Mouse (Mus musculus) olfactory bulb, adult 2 months (tissue): Measurements from ENCODE around the gene Fancl. TPM values are rescaled to one million over a fixed set of nuclear protein-coding genes. Genes with fewer than 3 reads are reported as not detected.
A peak's percentile ranks its signal among the peaks of the same experiment; 100 is the strongest.

Source experiments
- H3K27ac ChIP-seq: fragments of 200-500 bp; 2 replicates; pipeline ENCODE4 v1.5.1; 2012; ENCODE audit warnings: low read depth, low read length; ENCODE audit not compliant: insufficient read depth
- H3K4me1 ChIP-seq: fragments of 200-500 bp; 2 replicates; pipeline ENCODE4 v1.6.1; 2012; ENCODE audit warnings: low read length; ENCODE audit not compliant: control insufficient read depth, insufficient read depth
- H3K4me3 ChIP-seq: fragments of 200-500 bp; 2 replicates; pipeline ENCODE4 v1.5.1; 2012; ENCODE audit warnings: mild to moderate bottlenecking, low read depth, low read length, moderate library complexity; ENCODE audit not compliant: insufficient read depth
- CTCF ChIP-seq: fragments of 200-500 bp; IDR thresholded peaks from 2 replicates; pipeline ENCODE4 v1.5.1; 2012; ENCODE audit warnings: low read depth, mild to moderate bottlenecking, low read length, moderate library complexity; ENCODE audit not compliant: insufficient read depth
- POLR2A ChIP-seq: fragments of 200-500 bp; IDR thresholded peaks from 2 replicates; pipeline ENCODE4 v1.6.1; 2012; ENCODE audit warnings: mild to moderate bottlenecking, low read depth, low read length, moderate library complexity; ENCODE audit not compliant: insufficient read depth
- WGBS: fragments of 180-500 bp; shearing (Covaris S2); methylation state at CpG from one replicate; pipeline ENCODE4 v1.1.7; 2018; 5-methylcytosine and 5-hydroxymethylcytosine counted together
- polyA plus RNA-seq: library from polyadenylated mRNA; stranded (reverse); fragments of >200 nt; gene quantifications from 2 replicates; pipeline ENCODE4 v1.2.4, GENCODE M21; 2012; ENCODE audit warnings: low replicate concordance; ENCODE audit not compliant: missing spikeins, insufficient read depth, insufficient read length

Gene Fancl
- polyA plus RNA-seq, 1 experiment = not detected

DNA sequence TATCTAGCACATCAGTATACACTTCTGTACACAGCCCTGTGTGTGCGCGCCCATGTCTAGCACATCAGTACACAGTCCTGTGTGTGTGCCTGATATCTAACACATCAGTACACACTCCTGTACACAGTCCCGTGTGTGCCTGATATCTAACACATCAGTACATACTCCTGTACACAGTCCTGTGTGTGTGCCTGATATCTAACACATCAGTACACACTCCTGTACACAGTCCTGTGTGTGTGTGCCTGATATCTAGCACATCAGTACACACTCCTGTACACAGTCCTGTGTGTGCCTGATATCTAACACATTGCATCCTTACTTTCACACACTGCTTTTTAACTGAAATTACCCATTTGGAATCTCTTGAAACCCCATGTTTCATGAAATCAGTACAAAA, 27.0 kb downstream of the Fancl start:
- no peak for TF ChIP-seq CTCF
- TF ChIP-seq POLR2A = no peak
- Histone ChIP-seq H3K27ac (no peak overlapping the region), H3K4me1 (no peaks in the 10 kb centered on the region), H3K4me3 (no peak overlapping the region)
- WGBS = 96% methylated on average over 3 of the region's 3 CpGs

DNA sequence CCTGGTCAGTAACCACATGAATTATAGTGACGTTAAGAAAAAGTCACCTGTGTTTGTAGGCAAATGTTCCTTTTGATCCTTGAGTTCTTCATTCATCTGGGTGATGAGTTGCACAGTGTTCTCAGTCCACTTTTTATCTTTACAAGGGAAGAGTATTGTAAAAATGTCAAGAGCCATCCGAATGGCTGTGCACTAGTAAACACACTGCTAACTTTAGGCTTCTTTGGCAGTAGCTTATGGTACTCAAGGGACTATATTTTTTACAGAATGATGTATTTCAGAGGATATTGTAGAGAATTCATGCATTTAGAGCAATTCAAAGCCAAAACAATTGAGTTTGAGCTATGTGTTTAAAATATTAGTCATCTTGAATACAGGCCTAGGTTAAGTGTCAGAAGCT, 35.5 kb downstream of the Fancl start:
- Histone ChIP-seq H3K4me3 (no peak overlapping the region), H3K4me1 (no peaks in the 10 kb centered on the region), H3K27ac (no peak overlapping the region)
- TF ChIP-seq POLR2A (no peak), CTCF (no peak)
- 95% methylated on average over 2 of the region's 2 CpGs for WGBS

DNA sequence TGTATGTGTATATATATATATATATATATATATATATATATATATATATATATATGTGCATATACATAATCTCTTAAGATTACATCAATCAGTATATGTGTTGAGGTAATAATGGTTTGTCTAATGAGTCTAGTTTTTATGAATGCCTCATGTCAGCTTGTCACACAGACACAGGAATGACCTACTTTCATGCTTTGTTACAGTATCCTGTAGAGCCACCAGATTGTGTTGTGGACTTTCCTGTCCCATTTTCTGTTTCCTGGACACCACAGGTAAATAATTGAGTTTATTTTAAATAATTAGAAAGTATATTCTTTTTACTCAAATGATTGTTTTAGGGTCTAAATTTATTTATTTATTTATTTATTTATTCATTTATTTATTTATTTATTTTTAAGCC, 48.3 kb downstream of the Fancl start:
- peaks cover 4% of the 10 kb centered on the region; the same call in 1 of the 2 replicates for H3K4me1 ChIP-seq

GRCm38 (mm10) chr11:26437818-26438217, 51.9 kb downstream of the Fancl start:
- no peak for TF ChIP-seq POLR2A
- Histone ChIP-seq H3K4me1 (peaks cover 4% of the 10 kb centered on the region; the same call in 1 of the 2 replicates), H3K4me3 (peak overlapping the region; percentile 17), H3K27ac (peak overlapping the region; percentile 94)
- WGBS = 25% methylated on average over 13 of the region's 13 CpGs

More for the DNA sequence above, 48.3 kb downstream of the Fancl start:
- Histone ChIP-seq H3K27ac (no peak overlapping the region), H3K4me3 (no peak overlapping the region)
- no peak for TF ChIP-seq POLR2A

- Histone ChIP-seq H3K27ac (no peak overlapping the region), H3K4me1 (peaks cover 4% of the 10 kb centered on the region; the same call in 1 of the 2 replicates), H3K4me3 (no peak overlapping the region)
- 65% methylated on average over 1 of the region's 1 CpGs for WGBS
- TF ChIP-seq CTCF = no peak
- no peak for TF ChIP-seq POLR2A
These were observed 55.2 kb downstream of the Fancl start for GRCm38 (mm10) chr11:26441121-26441520.

DNA sequence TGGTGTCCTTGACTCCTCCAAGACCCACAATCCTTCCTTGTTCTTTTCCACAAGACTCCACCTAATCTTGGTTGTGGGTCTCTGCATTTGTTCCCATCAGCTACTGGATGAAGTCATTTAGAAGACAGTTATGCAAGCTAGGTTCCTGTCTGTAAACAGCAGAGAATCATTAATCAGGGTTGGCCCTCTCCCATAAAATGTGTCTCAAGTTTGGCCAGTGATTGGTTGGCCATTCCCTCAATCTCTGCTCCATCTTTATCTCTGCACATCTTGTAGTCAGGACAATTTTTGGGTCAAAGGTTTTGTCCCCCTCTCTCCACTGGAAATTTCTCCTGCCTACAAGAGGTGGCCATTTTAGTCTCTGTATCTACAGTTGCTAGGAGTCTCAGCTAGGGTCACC, 58.4 kb downstream of the Fancl start:
- Histone ChIP-seq H3K27ac (no peak overlapping the region), H3K4me3 (no peak overlapping the region), H3K4me1 (no peaks in the 10 kb centered on the region)
- TF ChIP-seq POLR2A = no peak
- no peak for TF ChIP-seq CTCF

- 96% methylated on average over 3 of the region's 3 CpGs for WGBS
- no peak for TF ChIP-seq CTCF
- TF ChIP-seq POLR2A = no peak
These were observed 63.9 kb downstream of the Fancl start for GRCm38 (mm10) chr11:26449789-26450188.

DNA sequence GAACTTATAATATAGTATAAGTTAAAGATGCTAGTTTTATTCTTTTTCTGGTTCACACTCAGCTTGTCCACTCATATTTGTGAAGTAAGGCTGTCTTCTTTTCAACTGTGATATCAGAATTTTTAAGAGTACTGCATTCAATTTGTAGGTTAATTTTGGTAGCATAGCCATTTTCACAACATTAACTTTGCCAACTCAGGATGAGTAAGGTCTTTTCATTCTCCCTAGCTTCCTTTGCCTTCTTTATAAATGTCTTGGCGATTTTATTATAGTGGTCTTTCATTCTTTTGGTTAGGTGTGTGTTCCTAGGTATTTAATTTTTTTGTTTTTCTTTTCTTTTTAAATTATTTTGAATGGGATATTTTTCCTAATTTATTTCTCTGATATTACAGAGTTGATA, 64.7 kb downstream of the Fancl start:
- Histone ChIP-seq H3K4me3 (no peak overlapping the region), H3K4me1 (no peaks in the 10 kb centered on the region), H3K27ac (no peak overlapping the region)
- 100% methylated on average over 1 of the region's 1 CpGs for WGBS
- no peak for TF ChIP-seq POLR2A
- TF ChIP-seq CTCF = no peak

More at GRCm38 (mm10) chr11:26449789-26450188, 63.9 kb downstream of the Fancl start:
- Histone ChIP-seq H3K4me1 (no peaks in the 10 kb centered on the region), H3K4me3 (no peak overlapping the region), H3K27ac (no peak overlapping the region)

DNA sequence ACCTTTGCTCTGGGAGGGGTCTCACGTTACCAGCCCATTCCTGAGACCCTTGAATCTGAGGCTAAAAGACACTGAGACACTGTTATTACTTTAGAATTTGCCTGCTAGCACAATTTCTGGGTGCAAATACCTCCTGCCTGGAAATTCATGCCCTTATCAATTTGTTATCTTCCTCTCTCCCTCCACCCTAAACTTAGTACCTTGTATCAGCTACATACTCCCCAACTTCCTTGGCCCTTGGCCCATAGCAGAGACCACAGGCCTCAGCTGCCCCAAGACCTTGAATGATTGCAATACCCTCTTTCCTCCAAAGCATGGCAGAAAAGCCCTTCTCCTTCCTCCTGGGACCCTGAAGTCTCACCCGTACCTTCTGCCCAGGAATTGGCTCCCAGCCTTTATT, 65.3 kb downstream of the Fancl start:
- no peak overlapping the region for H3K4me3 ChIP-seq
- no peaks in the 10 kb centered on the region for H3K4me1 ChIP-seq
- no peak overlapping the region for H3K27ac ChIP-seq
- 87% methylated on average over 2 of the region's 2 CpGs for whole genome bisulfite sequencing
- no peak for TF ChIP-seq POLR2A
- TF ChIP-seq CTCF = no peak

GRCm38 (mm10) chr11:26452693-26453092, 66.8 kb downstream of the Fancl start:
- TF ChIP-seq CTCF = no peak
- TF ChIP-seq POLR2A = no peak
- no peaks in the 10 kb centered on the region for H3K4me1 ChIP-seq
- no peak overlapping the region for H3K4me3 ChIP-seq
- H3K27ac ChIP-seq = no peak overlapping the region
- 92% methylated on average over 4 of the region's 4 CpGs for WGBS
